Mouse (Mus musculus): ENCODE measurements at regions not wholly inside any gene's neighbourhood (a gene's known extent, or its start where the extent isn't known, plus 50 kb on each side); places are given as distances from the start of the nearest gene placed in this dataset.

- DNase-seq (ENCODE audit: low spot score in 2 of 2): peak in 1 of 2 experiments; percentile 10
These were observed 81.4 kb downstream of the Mtpn start for GRCm38 (mm10) chr6:35458250-35458649.

GRCm38 (mm10) chr6:35445007-35445406, 94.7 kb downstream of the Mtpn start:
- no peak for DNase-seq (ENCODE audit: low spot score in 2 of 2)

GRCm38 (mm10) chr6:35426301-35426700, 100.4 kb upstream of the Fam180a start:
- no peak for DNase-seq (ENCODE audit: low spot score in 2 of 2)

DNA sequence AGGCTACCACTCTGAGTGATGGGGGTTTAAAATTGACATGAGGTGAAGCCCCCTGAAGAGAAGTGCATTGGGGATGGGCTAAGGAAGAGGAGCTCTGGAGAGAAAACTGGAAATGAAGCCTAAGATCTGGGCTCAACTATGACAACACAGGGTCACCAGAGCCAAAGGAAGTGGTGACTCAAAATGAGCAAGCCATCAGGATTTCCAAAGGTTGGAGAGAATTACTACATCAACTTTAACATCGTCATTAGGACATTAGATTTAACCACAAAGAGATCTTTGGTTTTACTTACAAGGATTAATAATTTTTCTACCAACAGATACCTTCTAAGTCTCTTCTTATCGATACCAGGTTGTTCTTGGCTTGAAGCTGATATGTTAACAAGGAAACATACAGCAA, 98.6 kb upstream of the Fam180a start:
- no peak for DNase-seq (ENCODE audit: low spot score in 2 of 2)

DNA sequence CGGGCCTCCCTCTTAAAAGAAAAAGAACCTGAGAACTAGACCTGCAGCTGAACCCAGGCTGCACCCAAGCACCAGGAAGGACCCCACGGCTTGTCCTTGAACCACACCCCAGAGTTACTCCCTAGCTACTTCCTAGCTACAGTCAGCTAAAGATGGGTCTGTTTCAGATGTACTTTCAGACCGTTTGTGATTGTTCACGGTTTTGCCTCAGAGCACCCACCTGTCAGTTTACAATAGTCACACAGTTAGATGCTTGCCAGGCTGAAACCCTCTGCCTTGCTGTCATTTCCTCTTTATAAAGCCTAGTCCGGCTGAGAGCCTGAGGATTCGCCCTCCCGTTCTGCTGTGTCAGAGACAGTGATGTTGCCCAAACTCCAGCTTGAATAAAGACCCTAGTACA, 95.0 kb upstream of the Fam180a start:
- peak in 1 of 2 experiments; percentile 13 for DNase-seq (ENCODE audit: low spot score in 2 of 2)

DNA sequence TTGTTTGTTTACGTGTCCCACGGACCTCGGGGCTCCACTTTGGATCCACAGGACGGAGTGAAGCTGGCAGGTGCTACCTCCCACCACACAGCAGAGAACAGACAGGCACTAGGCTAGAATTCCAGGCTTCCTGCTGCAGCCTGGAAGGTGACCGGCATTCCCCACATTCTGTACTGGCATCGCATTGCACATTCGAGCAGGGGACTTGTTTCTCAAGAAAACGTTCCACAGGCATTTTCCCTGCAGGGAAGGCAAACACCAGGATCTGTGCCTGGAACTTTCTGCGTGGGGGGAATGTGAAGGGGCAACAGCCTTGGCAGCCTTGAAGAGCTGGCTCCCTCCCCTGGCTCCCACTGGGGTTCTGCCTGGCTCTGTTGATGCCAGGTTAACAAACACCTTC, 79.1 kb upstream of the Fam180a start:
- no peak for DNase-seq (ENCODE audit: low spot score in 2 of 2)

GRCm38 (mm10) chr6:35403341-35403910, 77.5 kb upstream of the Fam180a start:
- no peak for DNase-seq (ENCODE audit: low spot score in 2 of 2)

GRCm38 (mm10) chr6:35395726-35396125, 69.8 kb upstream of the Fam180a start:
- no peak for DNase-seq (ENCODE audit: low spot score in 2 of 2)

- no peak for DNase-seq (ENCODE audit: low spot score in 2 of 2)
These were observed 62.9 kb upstream of the Fam180a start for GRCm38 (mm10) chr6:35388827-35389226.

- DNase-seq (ENCODE audit: low spot score in 2 of 2): no peak
These were observed 55.6 kb upstream of the Fam180a start for GRCm38 (mm10) chr6:35381536-35381935.

GRCm38 (mm10) chr6:35380721-35381466, 55.0 kb upstream of the Fam180a start:
- no peak for DNase-seq (ENCODE audit: low spot score in 2 of 2)

GRCm38 (mm10) chr6:35379890-35380289, 53.9 kb upstream of the Fam180a start:
- DNase-seq (ENCODE audit: low spot score in 2 of 2): peak; percentile 79 to 92

- no peak for DNase-seq (ENCODE audit: low spot score in 2 of 2)
These were observed 52.9 kb upstream of the Fam180a start for GRCm38 (mm10) chr6:35378851-35379250.

DNA sequence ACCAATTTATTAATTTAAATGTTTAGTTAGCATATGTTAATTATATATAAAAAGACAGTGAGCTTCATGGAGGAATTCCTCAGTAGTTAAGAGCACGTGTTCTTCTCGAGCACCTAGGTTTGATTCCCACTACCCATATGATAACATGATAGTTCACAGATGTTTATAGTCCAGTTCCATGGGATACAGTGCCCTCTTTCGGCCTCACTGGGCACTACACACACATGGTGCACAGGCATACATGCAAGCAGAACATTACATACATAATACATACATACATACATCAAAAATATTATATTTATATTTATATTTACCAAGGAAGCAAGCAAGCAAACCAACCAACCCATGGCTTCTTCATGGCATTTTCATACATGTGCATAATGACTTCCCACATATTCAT, 51.6 kb upstream of the Fam180a start:
- DNase-seq (ENCODE audit: low spot score in 2 of 2): no peak

- no peak for DNase-seq (ENCODE audit: low spot score in 2 of 2)
These were observed 50.6 kb upstream of the Fam180a start for GRCm38 (mm10) chr6:35376526-35376925.

All from spleen, postnatal 4 days (tissue).